Mouse (Mus musculus) testis, adult 2 months (tissue): ENCODE measurements at regions not wholly inside any gene's neighbourhood (a gene's known extent, or its start where the extent isn't known, plus 50 kb on each side); places are given as distances from the start of the nearest gene placed in this dataset.

ENCODE experiments used
- CTCF ChIP-seq: fragments of 200-500 bp; IDR thresholded peaks from 2 replicates; pipeline ENCODE4 v1.5.1; 2012; ENCODE audit warnings: low read depth, mild to moderate bottlenecking, inconsistent platforms, low read length, moderate library complexity; ENCODE audit not compliant: control insufficient read depth, insufficient read depth, insufficient replicate concordance
- POLR2A ChIP-seq: fragments of 200-500 bp; IDR thresholded peaks from 2 replicates; pipeline ENCODE4 v1.6.1; 2012; ENCODE audit warnings: low read depth, mild to moderate bottlenecking, inconsistent platforms, low read length, moderate library complexity; ENCODE audit not compliant: control insufficient read depth

DNA sequence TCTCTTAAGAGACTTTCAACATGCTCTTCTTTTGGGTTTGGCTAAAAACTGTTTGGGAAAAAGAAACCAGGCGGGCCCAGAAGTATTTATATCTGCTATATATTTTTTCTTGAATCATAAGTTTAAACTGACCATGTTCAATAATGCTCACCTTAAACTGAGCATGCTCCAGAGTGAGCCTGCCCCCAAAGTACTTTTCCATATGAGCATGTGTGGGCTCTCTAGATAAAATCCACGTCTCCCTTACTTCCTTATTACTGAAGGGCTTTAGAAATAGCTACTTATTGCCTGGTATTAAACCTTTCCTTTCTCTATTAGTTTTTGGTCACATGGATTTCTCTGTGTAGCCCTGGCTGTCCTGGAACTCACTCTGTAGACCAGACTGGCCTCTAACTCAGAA, 126.0 kb upstream of the Irf2bp2 start:
- TF ChIP-seq POLR2A = no peak
- no peak for TF ChIP-seq CTCF
